Mouse (Mus musculus) spleen, adult 2 months (tissue): ENCODE results near the gene Xrcc3. TPM values are rescaled to one million over a fixed set of nuclear protein-coding genes. Genes with fewer than 3 reads are reported as not detected.
A peak's percentile ranks its signal among the peaks of the same experiment; 100 is the strongest.

Experiments used
- DNase-seq, 2 experiments: peaks; one replicate each; pipeline versions ENCODE4 v3.0.0 to v3.0.0-alpha.2; 2012 to 2021; ENCODE audit warnings: low spot score in 2 of 2, low read depth in 1 of 2
- H3K27ac ChIP-seq: fragments of 200-500 bp; 2 replicates; pipeline ENCODE4 v1.5.1; 2012; ENCODE audit warnings: low read length, inconsistent platforms; ENCODE audit not compliant: insufficient read depth
- H3K27me3 ChIP-seq: fragments of 200-500 bp; 2 replicates; pipeline ENCODE4 v1.6.1; 2012; ENCODE audit warnings: mild to moderate bottlenecking, moderate library complexity, low read length, inconsistent platforms; ENCODE audit not compliant: control insufficient read depth, insufficient read depth
- H3K36me3 ChIP-seq: fragments of 200-500 bp; 2 replicates; pipeline ENCODE4 v1.6.1; 2012; ENCODE audit warnings: mild to moderate bottlenecking, low read length, inconsistent platforms; ENCODE audit not compliant: control insufficient read depth, insufficient read depth
- H3K4me1 ChIP-seq: fragments of 200-500 bp; 2 replicates; pipeline ENCODE4 v1.6.1; 2011; ENCODE audit warnings: inconsistent platforms; ENCODE audit not compliant: control insufficient read depth, insufficient read depth, insufficient read length
- H3K4me3 ChIP-seq: fragments of 200-500 bp; 2 replicates; pipeline ENCODE4 v1.5.1; 2011; ENCODE audit warnings: mild to moderate bottlenecking, inconsistent platforms; ENCODE audit not compliant: insufficient read depth, insufficient read length; ENCODE audit errors: extremely low read depth
- CTCF ChIP-seq: fragments of 200-500 bp; IDR thresholded peaks from 2 replicates; pipeline ENCODE4 v1.5.1; 2011; ENCODE audit warnings: mild to moderate bottlenecking, inconsistent platforms; ENCODE audit not compliant: insufficient read depth, insufficient read length, insufficient replicate concordance; ENCODE audit errors: extremely low read depth
- POLR2A ChIP-seq: fragments of 200-500 bp; IDR thresholded peaks from 2 replicates; pipeline ENCODE4 v1.6.1; 2011; ENCODE audit warnings: low read depth, low read length, inconsistent platforms
- WGBS: fragments of 180-500 bp; shearing (Covaris S2); methylation state at CpG from one replicate; pipeline ENCODE4 v1.1.7; 2018; 5-methylcytosine and 5-hydroxymethylcytosine counted together
- polyA plus RNA-seq: library from polyadenylated mRNA; depleted of rRNA; stranded (reverse); fragments of >200 nt; gene quantifications from 2 replicates; pipeline ENCODE4 v1.2.3, GENCODE M21; 2012

The Xrcc3 gene
- polyA plus RNA-seq, 1 experiment: 5.0 TPM

GRCm38 (mm10) chr12:111816967-111817366 is 3.3 kb upstream of the Xrcc3 start:
- no peak overlapping the region for H3K4me3 ChIP-seq
- no peak for DNase-seq
- no peak overlapping the region for H3K27ac ChIP-seq
- H3K4me1 ChIP-seq: peaks cover 4% of the 10 kb centered on the region; the same call in 1 of the 2 replicates
- no peaks in the 10 kb centered on the region for H3K27me3 ChIP-seq
- 72% methylated on average over 9 of the region's 9 CpGs for WGBS
- no peak for TF ChIP-seq POLR2A
- no peak for TF ChIP-seq CTCF
- no peaks in the 10 kb centered on the region for H3K36me3 ChIP-seq

- no peak for DNase-seq
- Histone ChIP-seq H3K4me3 (no peak overlapping the region), H3K36me3 (no peaks in the 10 kb centered on the region), H3K27me3 (no peaks in the 10 kb centered on the region), H3K27ac (no peak overlapping the region), H3K4me1 (peaks cover 4% of the 10 kb centered on the region; the same call in 1 of the 2 replicates)
- TF ChIP-seq CTCF (no peak), POLR2A (no peak)
- WGBS: 88% methylated on average over 13 of the region's 13 CpGs
These were observed 2.9 kb upstream of the Xrcc3 start for GRCm38 (mm10) chr12:111816528-111816927.

- Histone ChIP-seq H3K4me3 (peak overlapping the region; percentile 92), H3K27me3 (no peaks in the 10 kb centered on the region), H3K4me1 (peaks cover 5% of the 10 kb centered on the region; the same call in 1 of the 2 replicates), H3K27ac (no peak overlapping the region), H3K36me3 (no peaks in the 10 kb centered on the region)
- TF ChIP-seq CTCF: no peak
- TF ChIP-seq POLR2A: no peak
- WGBS: 40% methylated on average over 19 of the region's 19 CpGs
- no peak for DNase-seq
These were observed 1.4 kb upstream of the Xrcc3 start for GRCm38 (mm10) chr12:111814769-111815762.

- DNase-seq: no peak
- H3K4me1 ChIP-seq: peaks cover 10% of the 10 kb centered on the region; the same call in 1 of the 2 replicates
- TF ChIP-seq CTCF (no peak), POLR2A (no peak)
- H3K27ac ChIP-seq: no peak overlapping the region
- H3K4me3 ChIP-seq: peak overlapping the region; percentile 76
- H3K36me3 ChIP-seq: no peaks in the 10 kb centered on the region
- H3K27me3 ChIP-seq: no peaks in the 10 kb centered on the region
- WGBS: 6% methylated on average over 27 of the region's 27 CpGs
These were observed 435 bp downstream of the Xrcc3 start for GRCm38 (mm10) chr12:111813111-111813765.

GRCm38 (mm10) chr12:111812611-111813010 is 1.1 kb downstream of the Xrcc3 start:
- H3K4me3 ChIP-seq: no peak overlapping the region
- 78% methylated on average over 12 of the region's 12 CpGs for WGBS
- TF ChIP-seq POLR2A (no peak), CTCF (no peak)

GRCm38 (mm10) chr12:111812075-111812474 is 1.6 kb downstream of the Xrcc3 start:
- Histone ChIP-seq H3K27ac (no peak overlapping the region), H3K4me1 (peaks cover 10% of the 10 kb centered on the region; the same call in 1 of the 2 replicates), H3K27me3 (no peaks in the 10 kb centered on the region), H3K4me3 (no peak overlapping the region), H3K36me3 (peaks cover 2% of the 10 kb centered on the region)
- WGBS: 90% methylated on average over 13 of the region's 13 CpGs
- no peak for DNase-seq
- no peak for TF ChIP-seq CTCF
- TF ChIP-seq POLR2A: no peak

More at GRCm38 (mm10) chr12:111812611-111813010, 1.1 kb downstream of the Xrcc3 start:
- DNase-seq: no peak
- H3K27me3 ChIP-seq: no peaks in the 10 kb centered on the region
- H3K27ac ChIP-seq: no peak overlapping the region
- H3K4me1 ChIP-seq: peaks cover 10% of the 10 kb centered on the region; the same call in 1 of the 2 replicates
- peaks cover 2% of the 10 kb centered on the region for H3K36me3 ChIP-seq

GRCm38 (mm10) chr12:111809762-111810161 is 3.9 kb downstream of the Xrcc3 start:
- 7% methylated on average over 9 of the region's 9 CpGs for WGBS
- peaks cover 7% of the 10 kb centered on the region; the same call in 1 of the 2 replicates for H3K4me1 ChIP-seq
- H3K27me3 ChIP-seq: no peaks in the 10 kb centered on the region; the same call in 1 of the 2 replicates
- H3K27ac ChIP-seq: no peak overlapping the region
- H3K36me3 ChIP-seq: peaks cover 3% of the 10 kb centered on the region
- no peak for TF ChIP-seq POLR2A
- no peak for TF ChIP-seq CTCF
- H3K4me3 ChIP-seq: no peak overlapping the region
- peak in 1 of 2 experiments; percentile 30 for DNase-seq
